Mouse (Mus musculus) forelimb bud, embryonic 11.5 days (tissue): ENCODE measurements around the gene H2-M5.
A peak's percentile ranks its signal among the peaks of the same experiment; 100 is the strongest.

Experiments used
- DNase-seq: peaks from one replicate; pipeline ENCODE4 v3.0.0-alpha.2; 2012; ENCODE audit warnings: low read depth, low spot score

H2-M5 gene

DNA sequence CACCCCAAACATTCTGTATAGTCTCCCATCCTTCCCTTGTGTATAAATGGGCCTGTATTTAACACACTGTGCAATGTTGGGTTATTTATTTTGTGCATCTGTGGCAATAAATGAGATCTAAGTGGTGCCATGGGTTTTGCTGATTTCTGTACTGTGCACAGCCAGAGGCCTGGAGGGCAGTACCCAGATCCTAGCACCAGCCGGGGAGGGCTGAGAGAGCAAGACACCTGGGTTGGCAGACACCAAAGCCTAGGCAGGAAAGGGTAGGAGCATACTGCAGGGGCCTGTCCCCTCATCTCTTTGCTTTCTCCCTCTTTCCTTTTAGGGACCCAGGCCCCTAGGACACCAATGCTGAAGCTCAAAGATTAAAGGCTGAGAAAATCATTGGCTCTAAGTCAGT is 41.1 kb downstream of the H2-M5 start:
- DNase-seq: no peak

DNA sequence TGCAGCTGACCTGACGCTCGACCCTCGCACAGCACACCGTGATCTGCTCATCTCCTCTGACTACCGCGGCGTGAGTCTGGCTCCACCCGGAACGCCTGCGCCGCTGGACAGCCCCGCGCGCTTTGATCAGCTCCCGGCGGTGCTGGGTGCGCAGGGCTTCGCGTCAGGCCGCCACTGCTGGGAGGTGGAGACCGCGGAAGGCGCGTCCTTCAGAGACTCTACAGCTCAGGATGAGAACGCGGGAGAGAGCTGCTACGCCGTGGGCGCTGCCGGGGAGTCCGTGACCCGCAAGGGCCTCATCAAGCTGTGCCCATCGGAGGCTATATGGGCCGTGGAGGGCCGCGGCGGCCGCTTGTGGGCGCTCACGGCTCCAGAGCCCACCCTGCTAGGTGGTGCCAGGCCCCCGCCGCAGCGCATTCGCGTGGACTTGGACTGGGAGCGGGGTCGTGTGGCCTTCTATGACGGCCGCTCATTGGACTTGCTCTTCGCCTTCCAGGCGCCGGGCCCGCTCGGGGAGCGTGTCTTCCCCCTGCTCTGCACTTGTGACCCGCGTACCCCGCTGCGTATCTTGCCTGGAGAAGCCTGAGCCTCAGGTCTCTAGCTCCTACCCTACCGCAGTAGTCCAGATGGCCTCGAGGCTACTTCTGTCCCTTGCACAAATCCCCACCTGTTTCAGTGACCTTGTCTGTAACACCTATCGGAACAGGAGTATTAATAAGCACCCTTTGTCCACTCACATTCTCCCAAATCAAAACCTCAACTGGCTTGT is 42.1 kb downstream of the H2-M5 start:
- DNase-seq: peak; percentile 19

DNA sequence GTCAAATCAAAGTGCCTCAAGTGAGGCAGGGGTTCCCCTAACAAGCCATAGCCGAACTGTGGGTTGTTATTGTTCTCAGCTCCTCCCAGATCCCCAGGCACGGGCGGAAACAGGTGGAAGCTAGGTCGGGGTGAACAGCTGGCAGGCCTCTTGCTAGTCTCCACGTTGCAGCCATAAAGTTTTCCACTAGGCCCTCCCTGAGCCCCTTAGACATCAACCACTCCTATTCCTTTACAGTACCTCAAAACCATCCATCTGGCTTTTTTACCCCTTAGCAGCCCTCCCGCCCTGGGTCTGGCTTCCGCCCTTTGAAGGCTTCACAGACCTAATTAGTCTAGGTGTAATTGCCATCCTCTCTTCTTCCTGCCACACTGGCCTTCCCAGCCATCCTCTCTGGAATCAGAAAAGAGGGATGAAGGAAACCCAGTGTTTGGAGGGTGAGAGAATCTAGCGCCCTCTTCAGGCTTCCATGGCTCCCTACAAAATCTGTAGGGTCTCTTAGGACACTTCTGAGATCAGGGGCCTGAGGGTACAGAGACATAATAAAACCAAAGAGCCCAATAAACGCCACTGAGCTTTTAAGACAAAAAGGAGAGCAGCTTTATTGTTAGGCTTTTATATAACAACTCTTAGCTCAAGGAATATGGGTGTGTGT is 45.1 kb downstream of the H2-M5 start:
- peak; percentile 57 for DNase-seq

DNA sequence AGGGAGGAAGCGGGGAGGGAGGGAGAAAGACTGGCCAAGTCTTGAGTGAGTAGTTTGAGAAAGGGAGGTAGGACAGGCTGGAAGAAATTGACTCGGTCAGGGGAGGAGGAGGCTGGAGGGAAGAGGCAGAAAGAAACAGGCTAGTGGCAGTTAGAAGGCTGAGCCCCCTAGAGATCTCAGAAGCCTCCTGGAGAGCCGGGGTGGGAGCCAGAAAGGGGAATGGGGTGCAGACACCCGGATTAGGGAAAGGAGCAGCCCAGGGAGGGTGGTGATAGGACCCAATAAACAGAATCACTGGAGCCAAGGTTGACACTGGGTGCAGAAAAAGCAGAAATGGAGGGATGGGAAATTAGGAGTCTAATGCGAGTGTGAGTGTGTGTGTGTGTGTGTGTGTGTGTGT is 45.6 kb downstream of the H2-M5 start:
- DNase-seq: no peak

DNA sequence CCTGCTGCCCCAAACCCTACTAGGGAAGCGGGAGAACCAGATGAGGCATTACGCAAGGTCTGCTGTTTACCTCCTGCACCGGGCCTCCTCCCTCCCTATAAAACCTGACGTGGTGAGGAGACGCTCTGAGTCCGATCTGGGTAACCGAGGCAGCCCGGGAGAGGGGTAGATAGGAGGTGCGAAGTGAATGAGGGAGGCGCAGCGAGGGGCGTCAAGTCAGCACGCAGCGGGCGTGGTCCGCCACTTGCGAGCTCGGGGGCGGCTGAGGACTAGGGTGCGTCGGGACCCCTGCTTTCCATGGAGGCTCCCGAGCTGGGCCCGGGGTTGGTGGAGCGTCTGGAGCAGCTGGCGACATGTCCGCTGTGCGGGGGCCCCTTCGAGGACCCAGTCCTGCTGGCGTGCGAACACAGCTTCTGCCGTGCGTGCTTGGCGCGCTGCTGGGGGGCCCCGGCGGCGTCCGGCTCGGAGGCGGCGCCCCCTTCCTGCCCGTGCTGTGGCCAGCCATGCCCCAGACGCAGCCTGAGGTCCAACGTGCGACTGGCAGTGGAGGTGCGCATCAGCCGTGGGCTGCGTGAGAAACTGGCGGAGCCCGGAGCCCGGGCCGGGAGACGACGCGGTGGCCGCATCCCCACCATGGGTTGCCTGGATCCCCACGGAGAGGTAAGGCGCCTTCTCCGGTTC is 46.4 kb downstream of the H2-M5 start, which contains the start of gene Rnf39:
TSS of gene Rnf39 (plus strand) at position 128 of the 681 bp plus-strand sequence.
- no peak for DNase-seq

DNA sequence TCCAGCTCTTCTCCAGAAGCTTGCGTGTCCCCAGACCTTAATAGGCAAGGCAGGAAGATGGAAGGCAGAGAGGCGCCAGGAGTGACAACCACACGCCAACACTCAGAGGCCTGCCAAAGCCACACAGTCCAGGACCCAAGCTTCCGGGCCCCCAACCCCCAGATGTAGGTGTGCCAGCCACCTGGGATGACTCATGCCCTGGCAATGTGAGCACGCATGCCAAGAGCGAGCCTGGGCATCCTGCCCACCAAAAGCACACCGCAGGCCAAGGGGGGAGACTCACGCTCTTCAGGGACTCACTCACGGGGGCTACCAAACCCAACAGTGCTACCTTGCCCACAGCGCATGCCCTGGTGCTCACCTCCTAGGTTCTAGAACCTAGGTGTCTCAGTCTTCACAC is 46.9 kb downstream of the H2-M5 start:
- no peak for DNase-seq

DNA sequence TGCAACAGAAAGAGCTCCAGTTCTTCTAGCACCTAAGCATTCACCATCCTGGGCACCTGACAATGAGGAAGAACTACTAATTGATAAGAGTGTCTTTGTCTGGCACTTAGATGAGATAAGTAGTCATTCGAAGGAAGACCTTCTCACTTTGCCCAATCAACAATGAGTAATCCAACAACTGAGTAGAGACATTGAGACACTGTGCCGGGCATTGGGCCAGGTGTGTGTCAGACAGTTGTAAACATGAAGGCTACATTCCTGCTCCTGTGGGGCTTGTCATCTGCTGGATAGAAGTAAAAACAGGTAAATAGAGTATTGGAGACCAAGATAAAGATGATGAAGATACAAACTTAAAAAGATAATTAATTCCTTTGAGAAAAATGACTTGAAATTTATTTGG is 51.3 kb downstream of the H2-M5 start:
- DNase-seq: no peak
